Mouse (Mus musculus): ENCODE results near the gene Brix1.
"Not testable (repeated sequence)": the region's sequence is repeated elsewhere in the genome, so short reads cannot be mapped to it uniquely, and the experiment has no call there.

Brix1 gene

GRCm38 (mm10) chr15:10485484-10486364, at the start of gene Brix1, which contains the start of gene Rad1:
Gene Brix1, minus strand, starts transcription at chr15:10485947.
Gene Rad1, plus strand, starts transcription at chr15:10486018.
- peak; percentile 83 to 89 for DNase-seq

- DNase-seq: no peak
Observed at GRCm38 (mm10) chr15:10534591-10534990, 48.8 kb upstream of the Brix1 start.

GRCm38 (mm10) chr15:10533361-10533760, 47.6 kb upstream of the Brix1 start:
- not testable (repeated sequence) for DNase-seq

- DNase-seq: no peak
Observed at GRCm38 (mm10) chr15:10531352-10531751, 45.6 kb upstream of the Brix1 start.

GRCm38 (mm10) chr15:10525896-10526295, 40.1 kb upstream of the Brix1 start:
- DNase-seq: no peak

GRCm38 (mm10) chr15:10515166-10515565, 29.4 kb upstream of the Brix1 start:
- DNase-seq: no peak

GRCm38 (mm10) chr15:10506099-10506498, 20.4 kb upstream of the Brix1 start:
- no peak for DNase-seq

GRCm38 (mm10) chr15:10500838-10501719, 15.3 kb upstream of the Brix1 start:
- peak in 1 of 2 experiments; percentile 14 for DNase-seq

GRCm38 (mm10) chr15:10500035-10500434, 14.3 kb upstream of the Brix1 start:
- DNase-seq: no peak

GRCm38 (mm10) chr15:10499593-10499992, 13.8 kb upstream of the Brix1 start:
- no peak for DNase-seq

- DNase-seq: not testable (repeated sequence)
Observed at GRCm38 (mm10) chr15:10496696-10497095, 10.9 kb upstream of the Brix1 start.

GRCm38 (mm10) chr15:10495944-10496343, 10.2 kb upstream of the Brix1 start:
- no peak for DNase-seq

- DNase-seq: no peak
Observed at GRCm38 (mm10) chr15:10490101-10490500, 4.4 kb upstream of the Brix1 start.

GRCm38 (mm10) chr15:10487246-10487645, 1.5 kb upstream of the Brix1 start:
- DNase-seq: no peak

- DNase-seq: no peak
Observed at GRCm38 (mm10) chr15:10486365-10486839, 655 bp upstream of the Brix1 start.

- DNase-seq: no peak
Observed at GRCm38 (mm10) chr15:10470941-10471340, 14.8 kb downstream of the Brix1 start.

- peak; percentile 77 to 88 for DNase-seq
Observed at GRCm38 (mm10) chr15:10470151-10470831, 15.5 kb downstream of the Brix1 start, which contains the start of gene Dnajc21. Gene Dnajc21, minus strand, starts transcription at chr15:10470516.

GRCm38 (mm10) chr15:10469641-10470150, 16.1 kb downstream of the Brix1 start:
- no peak for DNase-seq

- DNase-seq: no peak
Observed at GRCm38 (mm10) chr15:10468761-10469160, 17.0 kb downstream of the Brix1 start.

- DNase-seq: no peak
Observed at GRCm38 (mm10) chr15:10464678-10465077, 21.1 kb downstream of the Brix1 start.

- no peak for DNase-seq
Observed at GRCm38 (mm10) chr15:10463555-10463954, 22.2 kb downstream of the Brix1 start.

GRCm38 (mm10) chr15:10460986-10461385, 24.8 kb downstream of the Brix1 start:
- no peak for DNase-seq
